Mouse (Mus musculus) ZHBTc4 (cell line): ENCODE results near the gene Tns4.
A peak's percentile ranks its signal among the peaks of the same experiment; 100 is the strongest.

Experiments used
- DNase-seq: peaks from one replicate; pipeline ENCODE4 v3.0.0-alpha.2; 2011; ENCODE audit warnings: low read depth, low spot score

The Tns4 gene

DNA sequence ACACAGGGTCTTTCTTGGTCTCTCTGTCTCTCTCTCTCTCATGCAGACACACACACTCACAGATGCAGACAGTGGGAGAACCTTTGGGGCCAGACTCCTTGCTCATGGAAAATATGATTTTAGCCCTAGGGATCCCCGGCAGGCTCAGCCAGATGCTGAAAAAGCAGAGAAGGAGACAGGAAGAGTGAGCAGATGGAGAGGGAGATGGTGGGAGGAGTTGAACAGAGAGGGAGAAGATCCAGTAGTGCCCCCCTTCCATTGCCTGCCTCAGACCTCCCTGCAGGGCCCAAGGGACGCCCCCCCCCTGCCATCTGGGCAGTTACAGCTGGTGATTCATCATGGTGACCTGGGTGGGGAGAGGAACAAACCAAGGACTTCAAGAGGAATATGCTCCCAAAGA, 41.5 kb downstream of the Tns4 start:
- no peak for DNase-seq

DNA sequence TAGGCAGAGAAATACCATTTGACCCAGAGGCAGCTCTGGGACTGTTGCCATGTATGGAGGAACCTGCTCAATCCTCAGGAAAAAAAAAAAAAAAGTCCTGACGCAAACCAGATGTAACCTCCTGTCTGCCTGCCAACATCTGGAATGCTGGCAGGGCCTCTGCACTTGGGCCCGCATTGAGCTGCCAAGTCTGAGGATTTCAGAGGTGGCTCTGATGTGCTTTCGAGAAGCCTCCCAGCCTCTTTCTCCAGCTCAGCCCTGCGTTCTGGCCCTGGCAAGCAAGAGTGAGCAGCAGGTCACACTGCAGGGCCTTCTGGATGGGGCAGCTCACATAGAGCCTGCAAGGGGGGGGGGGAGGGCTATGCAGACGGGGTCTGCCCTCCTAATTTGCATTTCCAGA, 42.0 kb downstream of the Tns4 start:
- DNase-seq = no peak

DNA sequence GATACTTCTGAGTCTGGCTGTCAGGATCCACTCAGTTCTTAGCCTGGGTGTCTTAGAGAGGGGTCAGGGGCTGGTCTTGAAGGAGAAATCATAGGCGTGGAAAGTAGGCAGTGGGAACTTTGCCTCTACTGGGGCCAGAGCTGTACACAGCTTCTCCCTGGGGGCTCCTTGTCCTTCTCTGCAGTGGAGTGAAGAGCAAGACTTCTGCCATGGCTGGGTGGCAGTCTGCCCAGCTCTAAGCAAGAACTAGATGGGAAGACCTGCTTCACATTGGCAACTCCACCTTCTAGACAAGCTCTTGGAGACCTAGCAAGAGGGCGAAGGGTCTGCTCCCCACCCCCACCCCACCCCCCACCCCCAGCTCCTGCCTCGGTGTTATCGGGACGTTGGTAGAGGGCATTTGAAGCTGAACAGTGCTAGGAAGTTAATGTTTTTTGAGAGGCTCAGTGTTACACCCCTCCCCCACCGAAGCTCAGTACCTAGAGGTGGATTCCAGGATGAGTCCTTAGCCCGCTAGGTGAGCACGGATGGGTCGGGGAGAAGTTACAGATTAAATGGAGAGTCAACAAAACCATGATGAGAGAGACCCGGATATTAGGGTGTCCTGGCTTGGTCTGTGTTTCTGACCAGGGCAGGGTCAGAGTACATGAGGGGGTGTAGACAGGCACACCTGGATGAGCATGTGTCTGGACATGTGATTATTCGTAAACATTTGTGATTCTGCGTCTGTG, 43.8 kb downstream of the Tns4 start:
- no peak for DNase-seq

- no peak for DNase-seq
These were observed 44.8 kb downstream of the Tns4 start for GRCm38 (mm10) chr11:99044306-99044705.

GRCm38 (mm10) chr11:99043632-99044031, 45.5 kb downstream of the Tns4 start:
- DNase-seq = no peak

GRCm38 (mm10) chr11:99042834-99043431, 46.2 kb downstream of the Tns4 start:
- DNase-seq = no peak

DNA sequence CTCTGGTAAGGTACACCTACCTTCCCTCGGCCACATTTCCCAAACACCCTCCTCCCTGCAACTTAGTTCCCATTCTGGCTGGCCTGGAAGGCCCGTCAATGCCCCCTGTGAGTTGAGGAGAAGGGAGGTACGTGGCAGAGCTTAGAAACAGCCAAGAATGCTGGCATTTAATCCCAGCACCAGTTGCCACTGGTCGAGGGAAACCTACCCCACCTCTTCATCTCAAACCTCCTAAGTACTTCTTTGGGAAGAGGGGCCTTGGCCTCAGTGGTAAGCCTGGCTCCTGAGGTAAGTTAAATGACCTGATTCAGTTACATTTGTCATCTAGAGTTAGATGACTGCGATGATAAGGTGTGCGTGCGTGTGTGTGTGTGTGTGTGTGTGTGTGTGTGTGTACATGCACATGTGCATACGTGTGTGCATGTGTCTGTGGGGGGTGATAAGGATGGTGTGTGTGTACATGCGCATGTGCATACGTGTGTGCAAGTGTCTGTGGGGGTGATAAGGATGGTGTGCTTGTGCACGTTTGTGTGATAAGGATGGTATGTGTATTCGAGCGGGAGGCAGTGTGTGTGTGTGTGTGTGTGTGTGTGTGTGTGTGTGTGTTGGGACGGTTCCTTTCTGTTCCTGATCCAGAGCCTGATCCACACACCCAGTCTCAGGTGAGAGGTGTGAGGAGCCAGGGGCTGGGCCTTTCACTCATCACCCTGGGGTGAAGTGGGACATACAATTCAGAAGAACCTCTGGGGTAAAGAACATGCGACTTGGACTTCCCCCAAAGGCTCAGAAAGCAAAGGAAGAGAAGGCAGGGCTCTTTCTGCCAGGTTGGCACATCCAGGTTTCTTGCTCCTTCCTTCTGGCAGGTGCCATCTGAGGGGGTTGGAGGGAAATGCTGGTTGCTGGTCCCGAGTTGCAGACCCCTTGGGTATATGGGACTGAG, 47.0 kb downstream of the Tns4 start:
- no peak for DNase-seq

GRCm38 (mm10) chr11:99041051-99041729, 47.9 kb downstream of the Tns4 start, which contains the start of gene Igfbp4:
TSS of gene Igfbp4 (plus strand) at chr11:99041244.
- DNase-seq = peak; percentile 54

DNA sequence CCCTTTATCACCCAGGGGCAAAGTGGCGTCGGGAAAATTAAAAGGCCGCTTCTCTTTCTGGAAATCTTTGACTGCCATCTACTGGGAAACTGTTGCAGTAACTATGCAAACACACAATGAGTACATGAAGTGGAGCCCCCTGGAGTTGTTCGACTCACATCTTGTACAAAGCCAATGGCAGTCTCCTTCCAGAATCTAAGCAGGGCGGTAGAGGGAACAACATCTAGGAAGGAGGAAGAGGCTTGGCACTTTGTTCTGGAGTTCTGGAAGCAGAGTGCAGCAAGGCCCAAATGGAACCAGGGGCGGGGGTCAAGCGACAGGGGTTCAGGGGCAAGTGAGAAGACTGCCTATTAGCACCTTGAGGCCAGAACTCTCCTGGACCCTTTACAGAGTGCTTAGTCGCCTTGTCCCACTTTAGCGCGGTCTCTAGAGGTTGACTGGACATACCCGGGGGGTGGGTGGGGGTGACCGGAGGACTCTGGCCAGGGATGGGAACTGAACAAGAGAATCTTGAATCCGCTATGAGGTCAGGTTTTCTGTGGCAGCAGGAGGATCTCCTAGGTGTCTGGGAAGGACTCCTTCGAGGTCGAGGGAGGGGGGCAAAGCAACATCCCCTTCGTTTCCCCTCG, 48.6 kb downstream of the Tns4 start:
- peak; percentile 39 for DNase-seq

GRCm38 (mm10) chr11:99039782-99040181, 49.3 kb downstream of the Tns4 start:
- peak; percentile 94 for DNase-seq

- DNase-seq = no peak
These were observed 52.9 kb downstream of the Tns4 start for GRCm38 (mm10) chr11:99036254-99036653.

DNA sequence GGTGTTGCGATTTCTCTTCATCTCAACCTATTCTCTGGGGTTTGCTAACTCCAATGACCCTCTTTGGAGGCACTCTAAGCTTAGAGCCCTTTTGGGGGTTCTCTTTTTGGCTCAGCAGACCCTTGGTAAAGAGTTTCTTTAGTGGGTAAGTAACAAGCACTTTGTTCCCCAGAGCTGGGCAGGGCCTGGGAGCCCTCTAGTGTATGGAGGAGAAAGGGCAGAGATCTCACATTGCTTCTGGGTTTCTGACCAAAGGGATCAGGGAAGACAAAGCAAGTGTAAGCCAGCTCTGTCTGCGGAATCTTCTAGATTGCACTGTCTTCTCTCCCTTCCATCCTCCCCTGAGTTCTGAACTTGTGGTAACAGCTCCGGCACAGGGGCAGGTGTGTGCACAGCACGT, 53.8 kb downstream of the Tns4 start:
- DNase-seq = peak; percentile 38

DNA sequence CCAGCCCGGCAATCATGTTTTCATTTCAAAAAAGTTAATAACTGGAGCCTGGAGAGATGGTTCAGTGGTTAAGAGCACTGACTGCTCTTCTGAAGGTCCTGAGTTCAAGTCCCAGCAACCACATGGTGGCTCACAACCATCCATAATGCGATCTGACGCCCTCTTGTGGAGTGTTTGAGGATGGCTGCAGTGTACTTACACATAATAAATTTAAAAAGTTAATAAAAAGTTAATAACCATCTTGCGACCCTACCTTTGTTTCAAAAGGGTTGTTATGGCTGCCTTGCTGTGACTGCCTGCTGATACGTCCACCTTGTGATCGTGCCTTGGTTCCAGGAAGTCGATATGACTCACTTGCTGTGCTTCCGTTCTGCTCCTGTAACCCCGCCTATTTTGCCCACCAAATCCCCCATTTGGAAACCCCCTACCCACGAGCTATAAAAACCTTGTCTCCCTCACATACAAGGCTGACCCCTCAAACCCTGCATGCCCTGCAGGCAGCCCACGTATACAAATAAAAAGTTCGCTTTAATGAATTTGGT, 62.1 kb downstream of the Tns4 start:
- no peak for DNase-seq

DNA sequence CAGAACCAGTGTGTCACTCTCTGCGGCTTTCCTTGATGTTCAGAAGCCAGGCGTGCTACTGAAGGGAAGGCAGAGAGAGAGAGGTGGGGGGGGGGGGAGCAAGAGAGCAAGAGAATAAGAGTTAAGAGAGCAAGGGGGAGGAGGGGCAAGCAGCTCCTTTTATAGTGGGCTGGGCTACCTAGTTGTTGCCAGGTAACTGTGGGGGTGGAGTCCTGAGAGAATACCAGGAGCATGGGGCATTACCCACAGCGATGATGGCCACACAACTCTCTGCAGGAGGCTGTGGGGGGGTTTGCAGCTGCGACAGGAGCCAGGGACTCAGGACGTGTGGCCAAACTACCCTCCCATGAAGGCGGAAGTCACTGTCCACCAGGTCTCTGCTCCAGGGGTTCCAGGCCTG, 63.2 kb downstream of the Tns4 start:
- DNase-seq = peak; percentile 83

DNA sequence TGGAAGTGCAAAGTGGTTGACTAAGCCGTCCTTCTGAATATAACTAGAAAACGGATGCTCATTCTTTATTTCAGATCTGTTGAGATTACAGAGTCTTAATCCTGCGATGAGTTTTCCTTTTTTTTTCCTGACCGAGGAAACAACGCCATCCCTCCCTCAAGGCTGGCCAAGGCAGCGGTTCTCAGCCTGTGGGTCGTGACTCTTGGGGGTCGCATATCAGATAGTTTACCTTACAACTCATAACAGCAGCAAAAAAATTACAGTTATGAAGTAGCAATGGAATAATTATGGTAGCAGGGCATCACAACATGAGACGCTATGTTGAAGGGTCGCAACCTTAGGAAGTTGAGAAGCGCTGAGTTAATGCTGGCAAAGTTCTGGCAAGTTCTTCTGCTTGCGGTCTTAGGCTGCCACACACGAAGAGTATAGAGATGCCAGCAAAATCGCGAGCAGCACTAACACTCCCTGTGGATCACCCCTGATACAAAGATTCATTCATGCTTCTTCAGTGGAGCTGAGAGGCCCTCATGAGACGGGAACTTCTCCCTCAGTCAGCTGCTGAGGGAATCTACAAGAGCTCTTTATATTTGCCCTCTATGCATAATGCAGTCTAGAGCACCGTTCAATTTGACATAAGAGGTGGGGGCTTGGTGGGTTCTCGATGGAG, 64.5 kb downstream of the Tns4 start:
- DNase-seq = no peak

- peak; percentile 98 for DNase-seq
These were observed 65.3 kb downstream of the Tns4 start, which contains the start of gene Top2a for GRCm38 (mm10) chr11:99023500-99024467. TSS of gene Top2a (minus strand) at chr11:99024189.

DNA sequence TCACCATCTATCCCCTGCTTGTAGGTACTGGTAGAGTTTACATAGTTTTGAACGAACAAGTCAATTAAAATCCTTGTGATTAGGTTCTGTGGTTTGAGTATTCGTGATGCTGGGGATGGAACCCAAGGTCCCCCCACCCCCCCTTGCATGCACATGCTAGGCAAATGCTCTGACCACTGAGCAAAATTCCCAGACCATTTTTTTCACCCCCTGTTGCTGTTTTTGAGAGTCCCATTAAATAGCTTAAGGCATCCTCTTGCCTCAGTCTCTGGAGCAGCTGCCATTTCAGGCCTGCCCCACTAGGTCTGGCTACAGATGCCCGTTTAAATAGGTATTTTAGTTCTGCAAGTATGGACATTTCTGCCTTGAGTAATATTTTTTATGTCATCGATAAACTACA, 66.0 kb downstream of the Tns4 start:
- DNase-seq = peak; percentile 19

DNA sequence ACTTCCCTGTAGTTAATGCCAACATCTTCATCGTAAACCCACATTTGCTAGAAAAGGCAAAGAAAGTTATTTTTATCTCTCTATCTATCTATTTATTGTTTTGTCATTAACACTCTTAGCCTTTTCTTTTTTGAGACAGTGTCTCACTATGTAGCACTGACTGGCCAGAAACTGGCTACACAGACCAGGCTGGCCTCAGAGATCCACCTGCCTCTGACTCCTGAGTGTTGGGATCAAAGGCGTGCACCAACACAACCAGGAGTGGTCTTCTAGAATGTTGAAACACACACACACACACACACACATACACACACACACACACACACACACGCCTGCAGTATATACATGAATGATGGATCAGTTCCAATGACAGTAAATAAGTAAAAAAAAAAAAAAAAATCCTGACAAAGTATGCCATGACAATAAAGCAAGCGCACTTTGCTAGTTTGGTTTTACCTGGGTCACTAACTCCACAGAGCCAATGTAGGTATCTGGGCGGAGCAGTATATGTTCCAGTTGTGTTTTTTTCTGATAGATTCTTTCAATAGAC, 66.6 kb downstream of the Tns4 start:
- no peak for DNase-seq

- no peak for DNase-seq
These were observed 69.3 kb downstream of the Tns4 start for GRCm38 (mm10) chr11:99019844-99020243.
